ENCODE assay signal across 27 mouse cellular contexts in genomic region chr10:43710886-43711256, GRCm38 (mm10).
DNase-seq lines count a peak whose midpoint lies in the region; ATAC-seq lines count a peak whose summit lies in the region.
"Had no signal": no experiment of that assay in that cellular context is flagged by ENCODE, and none has a peak within 500 bp of the region (broad histone marks: within the 10 kb centered on the region; RNA-seq: fewer than 3 reads in every experiment).

No protein-coding gene starts in this region.

- H3K27me3 ChIP-seq in liver, embryonic 12.5 days (replicated peaks): peaks cover 10% of the 10 kb centered on the region
- no peaks in the 10 kb centered on the region for H3K27me3 ChIP-seq in midbrain, embryonic 11.5 days (ENCODE audit: control insufficient read depth, insufficient read depth, low read length)
- H3K27me3 ChIP-seq in midbrain, embryonic 15.5 days (replicated peaks): no peaks in the 10 kb centered on the region
- H3K27me3 ChIP-seq: heart, embryonic 15.5 days; hindbrain, embryonic 13.5 days had no signal

- no peak overlapping the region for H3K9ac ChIP-seq in liver, embryonic 12.5 days
- H3K9ac ChIP-seq in midbrain, embryonic 11.5 days (ENCODE audit: low read length): no peak overlapping the region
- H3K9ac ChIP-seq in midbrain, embryonic 15.5 days: no peak overlapping the region
- H3K9ac ChIP-seq: embryonic facial prominence, embryonic 12.5 days; embryonic facial prominence, embryonic 15.5 days; forebrain, postnatal 0 days; heart, embryonic 12.5 days; heart, embryonic 15.5 days; hindbrain, embryonic 13.5 days had no signal

- H3K36me3 ChIP-seq in liver, embryonic 12.5 days: no peaks in the 10 kb centered on the region
- H3K36me3 ChIP-seq in midbrain, embryonic 11.5 days (ENCODE audit: control insufficient read depth, insufficient read depth, low read length): no peaks in the 10 kb centered on the region
- no peaks in the 10 kb centered on the region for H3K36me3 ChIP-seq in midbrain, embryonic 15.5 days (replicated peaks)
- H3K36me3 ChIP-seq: embryonic facial prominence, embryonic 12.5 days; embryonic facial prominence, embryonic 15.5 days; heart, embryonic 12.5 days; heart, embryonic 15.5 days; hindbrain, embryonic 10.5 days; hindbrain, embryonic 13.5 days had no signal

- H3K4me3 ChIP-seq in liver, embryonic 12.5 days: no peak overlapping the region
- no peak overlapping the region for H3K4me3 ChIP-seq in midbrain, embryonic 11.5 days (ENCODE audit: low read depth, low read length)
- H3K4me3 ChIP-seq in midbrain, embryonic 15.5 days: no peak overlapping the region
- H3K4me3 ChIP-seq: embryonic facial prominence, embryonic 12.5 days; embryonic facial prominence, embryonic 15.5 days; gastrocnemius, adult 2 months; heart, embryonic 12.5 days; heart, embryonic 15.5 days; hindbrain, embryonic 10.5 days; hindbrain, embryonic 13.5 days had no signal

- no peak for DNase-seq in liver
- peak; percentile 2 for DNase-seq in midbrain, embryonic 11.5 days (ENCODE audit: low spot score, missing footprints)
- DNase-seq in ovary, adult 18-20 months (ENCODE audit: low spot score): no peak
- DNase-seq in left cerebral cortex, postnatal 14 days (ENCODE audit: low spot score in 2 of 2): no peak
- DNase-seq: adrenal gland, adult 8-10 months; adrenal gland, postnatal 25 days; B cell, adult 2 months; cerebellum, adult 18-20 months; cerebellum, adult 9-10 months; cerebellum, postnatal 14 days; forebrain, postnatal 0 days; gastrocnemius, adult 2 months; gastrocnemius, postnatal 14 days; heart, adult 18-20 months; heart, postnatal 10 days; heart, postnatal 36 days had no signal

- 70% methylated on average over 2 of the region's 2 CpGs for whole genome bisulfite sequencing in liver, embryonic 12.5 days (ENCODE audit: insufficient replicate concordance)
- 84% methylated on average over 2 of the region's 2 CpGs for WGBS in midbrain, embryonic 11.5 days
- 89% methylated on average over 2 of the region's 2 CpGs for WGBS in midbrain, embryonic 15.5 days

- H3K9me3 ChIP-seq in liver, embryonic 12.5 days (replicated peaks): no peaks in the 10 kb centered on the region
- H3K9me3 ChIP-seq in midbrain, embryonic 11.5 days (ENCODE audit: control insufficient read depth, low read length): no peaks in the 10 kb centered on the region
- H3K9me3 ChIP-seq in midbrain, embryonic 15.5 days: no peaks in the 10 kb centered on the region
- H3K9me3 ChIP-seq: embryonic facial prominence, embryonic 12.5 days; embryonic facial prominence, embryonic 15.5 days; heart, embryonic 12.5 days; heart, embryonic 15.5 days; hindbrain, embryonic 10.5 days; hindbrain, embryonic 13.5 days had no signal

- H3K4me2 ChIP-seq in liver, embryonic 12.5 days: 0 out of 2 replicates have a peak overlapping the region, but pooled peaks have one; percentile 6
- no peak overlapping the region for H3K4me2 ChIP-seq in midbrain, embryonic 11.5 days
- H3K4me2 ChIP-seq in midbrain, embryonic 15.5 days: no peak overlapping the region
- H3K4me2 ChIP-seq: embryonic facial prominence, embryonic 12.5 days; embryonic facial prominence, embryonic 15.5 days; heart, embryonic 12.5 days; heart, embryonic 15.5 days; hindbrain, embryonic 13.5 days had no signal

- peaks cover 37% of the 10 kb centered on the region for H3K4me1 ChIP-seq in liver, embryonic 12.5 days
- no peaks in the 10 kb centered on the region for H3K4me1 ChIP-seq in midbrain, embryonic 11.5 days (ENCODE audit: control insufficient read depth, insufficient read depth, low read length)
- H3K4me1 ChIP-seq in midbrain, embryonic 15.5 days: no peaks in the 10 kb centered on the region
- H3K4me1 ChIP-seq: embryonic facial prominence, embryonic 12.5 days; embryonic facial prominence, embryonic 15.5 days; heart, embryonic 12.5 days; heart, embryonic 15.5 days; hindbrain, embryonic 13.5 days had no signal

- H3K27ac ChIP-seq in liver, embryonic 12.5 days: no peak overlapping the region
- no peak overlapping the region for H3K27ac ChIP-seq in midbrain, embryonic 11.5 days (ENCODE audit: low read depth, low read length)
- H3K27ac ChIP-seq in midbrain, embryonic 15.5 days: no peak overlapping the region
- H3K27ac ChIP-seq: embryonic facial prominence, embryonic 12.5 days; embryonic facial prominence, embryonic 15.5 days; gastrocnemius, adult 2 months; heart, embryonic 15.5 days; hindbrain, embryonic 10.5 days; hindbrain, embryonic 13.5 days had no signal

- ATAC-seq in liver, embryonic 12.5 days: no peak
- no peak for ATAC-seq in midbrain, embryonic 11.5 days (ENCODE audit: low FRiP score)
- ATAC-seq in midbrain, embryonic 15.5 days (replicated peaks): no peak
- ATAC-seq in megakaryocyte progenitor cell, adult 5-6 weeks (replicated peaks; ENCODE audit: poor library complexity): 0 out of 2 replicates have a peak, but pooled peaks have one; percentile 7
- ATAC-seq: forebrain, embryonic 14.5 days; forebrain, postnatal 0 days; hindbrain, embryonic 16.5 days had no signal

- intact Hi-C loops in left cerebral cortex, postnatal 14 days (cut with DNase I): no loop called here
